Mouse (Mus musculus): ENCODE data around the gene Hsdl1. TPM values are rescaled to one million over a fixed set of nuclear protein-coding genes. Genes with fewer than 3 reads are reported as not detected.
A peak's percentile ranks its signal among the peaks of the same experiment; 100 is the strongest.

Gene Hsdl1
- polyA plus RNA-seq, 1 experiment from 2014 or later: 25.0 TPM

- H3K36me3 ChIP-seq: peaks cover 5% of the 10 kb centered on the region
- H3K9me3 ChIP-seq (replicated peaks): no peaks in the 10 kb centered on the region
- H3K4me3 ChIP-seq: no peak overlapping the region
- no peak for ATAC-seq
- H3K9ac ChIP-seq: no peak overlapping the region
- peaks cover 18% of the 10 kb centered on the region for H3K27me3 ChIP-seq (replicated peaks)
- peaks cover 62% of the 10 kb centered on the region for H3K4me1 ChIP-seq
- no peak overlapping the region for H3K4me2 ChIP-seq
- no peak overlapping the region for H3K27ac ChIP-seq
- WGBS (ENCODE audit: insufficient replicate concordance): 79% methylated on average over 4 of the region's 4 CpGs
Measured at GRCm38 (mm10) chr8:119572411-119572810, 2.6 kb downstream of the Hsdl1 start.

GRCm38 (mm10) chr8:119571135-119571534 is 3.8 kb downstream of the Hsdl1 start:
- no peak for ATAC-seq
- peaks cover 18% of the 10 kb centered on the region for H3K36me3 ChIP-seq
- H3K9me3 ChIP-seq (replicated peaks): no peaks in the 10 kb centered on the region
- WGBS (ENCODE audit: insufficient replicate concordance): 61% methylated on average over 6 of the region's 6 CpGs
- H3K4me2 ChIP-seq: no peak overlapping the region
- no peak overlapping the region for H3K4me3 ChIP-seq
- peaks cover 60% of the 10 kb centered on the region for H3K4me1 ChIP-seq
- H3K27ac ChIP-seq: no peak overlapping the region
- H3K27me3 ChIP-seq (replicated peaks): peaks cover 6% of the 10 kb centered on the region
- no peak overlapping the region for H3K9ac ChIP-seq

- no peak for ATAC-seq
- no peaks in the 10 kb centered on the region for H3K27me3 ChIP-seq (replicated peaks)
- no peak overlapping the region for H3K4me3 ChIP-seq
- no peak overlapping the region for H3K4me2 ChIP-seq
- H3K9ac ChIP-seq: no peak overlapping the region
- H3K4me1 ChIP-seq: peaks cover 50% of the 10 kb centered on the region
- peaks cover 30% of the 10 kb centered on the region for H3K36me3 ChIP-seq
- 57% methylated on average over 4 of the region's 4 CpGs for WGBS (ENCODE audit: insufficient replicate concordance)
- no peaks in the 10 kb centered on the region for H3K9me3 ChIP-seq (replicated peaks)
- no peak overlapping the region for H3K27ac ChIP-seq
Measured at GRCm38 (mm10) chr8:119569881-119570280, 5.1 kb downstream of the Hsdl1 start.

- H3K4me2 ChIP-seq: no peak overlapping the region
- 76% methylated on average over 7 of the region's 7 CpGs for WGBS (ENCODE audit: insufficient replicate concordance)
- H3K9ac ChIP-seq: no peak overlapping the region
- no peaks in the 10 kb centered on the region for H3K9me3 ChIP-seq (replicated peaks)
- H3K27ac ChIP-seq: no peak overlapping the region
- H3K4me3 ChIP-seq: no peak overlapping the region
- no peak for ATAC-seq
- H3K27me3 ChIP-seq (replicated peaks): no peaks in the 10 kb centered on the region
- H3K36me3 ChIP-seq: peaks cover 38% of the 10 kb centered on the region
- peaks cover 43% of the 10 kb centered on the region for H3K4me1 ChIP-seq
Measured at GRCm38 (mm10) chr8:119568951-119569350, 6.0 kb downstream of the Hsdl1 start.

- no peak for ATAC-seq
- Histone ChIP-seq H3K4me2 (no peak overlapping the region), H3K36me3 (peaks cover 45% of the 10 kb centered on the region), H3K9ac (no peak overlapping the region), H3K4me1 (peaks cover 36% of the 10 kb centered on the region), H3K27me3 (replicated peaks) (no peaks in the 10 kb centered on the region), H3K27ac (no peak overlapping the region), H3K4me3 (no peak overlapping the region), H3K9me3 (replicated peaks) (no peaks in the 10 kb centered on the region)
- 79% methylated on average over 9 of the region's 9 CpGs for WGBS (ENCODE audit: insufficient replicate concordance)
Measured at GRCm38 (mm10) chr8:119568251-119568650, 6.7 kb downstream of the Hsdl1 start.

- Histone ChIP-seq H3K9ac (no peak overlapping the region), H3K27me3 (replicated peaks) (no peaks in the 10 kb centered on the region), H3K4me1 (peaks cover 19% of the 10 kb centered on the region), H3K4me3 (no peak overlapping the region), H3K9me3 (replicated peaks) (no peaks in the 10 kb centered on the region), H3K4me2 (no peak overlapping the region), H3K36me3 (peaks cover 62% of the 10 kb centered on the region), H3K27ac (no peak overlapping the region)
- WGBS (ENCODE audit: insufficient replicate concordance): 81% methylated on average over 11 of the region's 11 CpGs
- no peak for ATAC-seq
Measured at GRCm38 (mm10) chr8:119566367-119566766, 8.6 kb downstream of the Hsdl1 start.

GRCm38 (mm10) chr8:119563849-119564251 is 11.1 kb downstream of the Hsdl1 start:
- 87% methylated on average over 14 of the region's 14 CpGs for WGBS (ENCODE audit: insufficient replicate concordance)
- no peaks in the 10 kb centered on the region for H3K9me3 ChIP-seq (replicated peaks)

GRCm38 (mm10) chr8:119559402-119559720 is 15.6 kb downstream of the Hsdl1 start:
- H3K9me3 ChIP-seq (replicated peaks): no peaks in the 10 kb centered on the region
- H3K36me3 ChIP-seq: peaks cover 41% of the 10 kb centered on the region
- no peaks in the 10 kb centered on the region for H3K27me3 ChIP-seq (replicated peaks)
- H3K9ac ChIP-seq: peak overlapping the region; percentile 89; the same call in 1 of the 2 replicates
- peak overlapping the region; percentile 70; the same call in 1 of the 2 replicates for H3K27ac ChIP-seq
- no peak for ATAC-seq
- 81% methylated on average over 6 of the region's 6 CpGs for whole genome bisulfite sequencing (ENCODE audit: insufficient replicate concordance)
- peaks cover 41% of the 10 kb centered on the region for H3K4me1 ChIP-seq
- peak overlapping the region; percentile 81 for H3K4me2 ChIP-seq
- H3K4me3 ChIP-seq: peak overlapping the region; percentile 91

More at GRCm38 (mm10) chr8:119563849-119564251, 11.1 kb downstream of the Hsdl1 start:
- ATAC-seq: no peak
- Histone ChIP-seq H3K9ac (no peak overlapping the region), H3K4me2 (no peak overlapping the region), H3K4me3 (no peak overlapping the region), H3K27ac (no peak overlapping the region), H3K4me1 (peaks cover 7% of the 10 kb centered on the region), H3K27me3 (replicated peaks) (no peaks in the 10 kb centered on the region), H3K36me3 (peaks cover 62% of the 10 kb centered on the region)

GRCm38 (mm10) chr8:119558603-119559401 is 16.2 kb downstream of the Hsdl1 start, which contains the start of gene Mbtps1:
Mbtps1 (minus strand) TSS chr8:119558735.
- H3K9me3 ChIP-seq (replicated peaks): no peaks in the 10 kb centered on the region
- peak within 1 kb of the TSS; percentile 89 for H3K9ac ChIP-seq
- peak within 1 kb of the TSS; percentile 91 for H3K4me3 ChIP-seq
- peak within 1 kb of the TSS; percentile 81 for H3K4me2 ChIP-seq
- H3K27ac ChIP-seq: peak within 1 kb of the TSS; percentile 93
- no peaks in the 10 kb centered on the region for H3K27me3 ChIP-seq (replicated peaks)
- H3K4me1 ChIP-seq: peaks cover 47% of the 10 kb centered on the region
- H3K36me3 ChIP-seq: peaks cover 35% of the 10 kb centered on the region
- 4% methylated on average over 63 of the region's 63 CpGs for WGBS (ENCODE audit: insufficient replicate concordance)
- peak; percentile 95 for ATAC-seq

- H3K27me3 ChIP-seq (replicated peaks): no peaks in the 10 kb centered on the region
- peaks cover 27% of the 10 kb centered on the region for H3K36me3 ChIP-seq
- H3K4me2 ChIP-seq: peak overlapping the region; percentile 81
- peak; percentile 90 for ATAC-seq
- peak overlapping the region; percentile 93 for H3K27ac ChIP-seq
- H3K4me1 ChIP-seq: peaks cover 53% of the 10 kb centered on the region
- H3K4me3 ChIP-seq: peak overlapping the region; percentile 91
- peak overlapping the region; percentile 89 for H3K9ac ChIP-seq
- no peaks in the 10 kb centered on the region for H3K9me3 ChIP-seq (replicated peaks)
- under 1% methylated on average over 55 of the region's 55 CpGs for WGBS (ENCODE audit: insufficient replicate concordance)
Measured at GRCm38 (mm10) chr8:119557821-119558602, 17.0 kb downstream of the Hsdl1 start.

GRCm38 (mm10) chr8:119557132-119557531 is 17.9 kb downstream of the Hsdl1 start:
- ATAC-seq: no peak
- H3K4me1 ChIP-seq: peaks cover 62% of the 10 kb centered on the region
- H3K36me3 ChIP-seq: peaks cover 19% of the 10 kb centered on the region
- peak overlapping the region; percentile 91 for H3K4me3 ChIP-seq
- 62% methylated on average over 9 of the region's 9 CpGs for WGBS (ENCODE audit: insufficient replicate concordance)
- H3K9me3 ChIP-seq (replicated peaks): no peaks in the 10 kb centered on the region
- H3K27me3 ChIP-seq (replicated peaks): no peaks in the 10 kb centered on the region
- peak overlapping the region; percentile 81 for H3K4me2 ChIP-seq
- H3K27ac ChIP-seq: 0 out of 2 replicates have a peak overlapping the region, but pooled peaks have one; percentile 20
- H3K9ac ChIP-seq: peak overlapping the region; percentile 89

GRCm38 (mm10) chr8:119555861-119556260 is 19.1 kb downstream of the Hsdl1 start:
- Histone ChIP-seq H3K9ac (no peak overlapping the region), H3K27ac (no peak overlapping the region), H3K9me3 (replicated peaks) (no peaks in the 10 kb centered on the region), H3K27me3 (replicated peaks) (no peaks in the 10 kb centered on the region), H3K4me3 (no peak overlapping the region), H3K4me2 (no peak overlapping the region), H3K4me1 (peaks cover 75% of the 10 kb centered on the region), H3K36me3 (peaks cover 13% of the 10 kb centered on the region)
- ATAC-seq: no peak
- 83% methylated on average over 6 of the region's 6 CpGs for WGBS (ENCODE audit: insufficient replicate concordance)

All from liver, embryonic 12.5 days (tissue).